Mouse (Mus musculus) granulocyte monocyte progenitor cell, adult 5-6 weeks (primary cell): ENCODE measurements at regions not wholly inside any gene's neighbourhood (a gene's known extent, or its start where the extent isn't known, plus 50 kb on each side); places are given as distances from the start of the nearest gene placed in this dataset.

Source experiments
- ATAC-seq: replicated peaks from 2 replicates; pipeline ENCODE4 v1.8.0; 2016; ENCODE audit warnings: mild to moderate bottlenecking, moderate TSS enrichment, inconsistent platforms; ENCODE audit not compliant: poor library complexity, severe bottlenecking

- ATAC-seq: no peak
These were observed 54.7 kb upstream of the Pappa2 start for GRCm38 (mm10) chr1:159034952-159035351.

GRCm38 (mm10) chr1:159036371-159036770, 56.1 kb upstream of the Pappa2 start:
- ATAC-seq: no peak

- ATAC-seq: no peak
These were observed 65.6 kb upstream of the Pappa2 start for GRCm38 (mm10) chr1:159045870-159046385.

- peak; percentile 42 for ATAC-seq
These were observed 84.7 kb upstream of the Pappa2 start for GRCm38 (mm10) chr1:159065024-159065423.

GRCm38 (mm10) chr1:159099205-159099604, 118.9 kb upstream of the Pappa2 start:
- ATAC-seq: no peak

GRCm38 (mm10) chr1:159122201-159122600, 109.9 kb upstream of the Cop1 start:
- ATAC-seq: no peak

- no peak for ATAC-seq
These were observed 107.2 kb upstream of the Cop1 start for GRCm38 (mm10) chr1:159124874-159125273.

GRCm38 (mm10) chr1:159135301-159135700, 96.8 kb upstream of the Cop1 start:
- peak; percentile 83 for ATAC-seq

- no peak for ATAC-seq
These were observed 84.2 kb upstream of the Cop1 start for GRCm38 (mm10) chr1:159147788-159148497.

- no peak for ATAC-seq
These were observed 83.5 kb upstream of the Cop1 start for GRCm38 (mm10) chr1:159148498-159149187.

GRCm38 (mm10) chr1:159149207-159149606, 82.9 kb upstream of the Cop1 start:
- ATAC-seq: no peak

GRCm38 (mm10) chr1:159149721-159150120, 82.4 kb upstream of the Cop1 start:
- ATAC-seq: no peak

- ATAC-seq: no peak
These were observed 81.8 kb upstream of the Cop1 start for GRCm38 (mm10) chr1:159150351-159150750.

GRCm38 (mm10) chr1:159156428-159156827, 75.7 kb upstream of the Cop1 start:
- ATAC-seq: no peak

- no peak for ATAC-seq
These were observed 71.8 kb upstream of the Cop1 start for GRCm38 (mm10) chr1:159160035-159160960.

- 0 out of 2 replicates have a peak, but pooled peaks have one; percentile 12 for ATAC-seq
These were observed 68.8 kb upstream of the Cop1 start for GRCm38 (mm10) chr1:159163113-159163885.

- no peak for ATAC-seq
These were observed 50.1 kb upstream of the Cop1 start for GRCm38 (mm10) chr1:159182031-159182430.
